Mouse (Mus musculus): ENCODE data around the gene Klhdc8b. TPM values are rescaled to one million over a fixed set of nuclear protein-coding genes. Genes with fewer than 3 reads are reported as not detected.
A peak's percentile ranks its signal among the peaks of the same experiment; 100 is the strongest.

Klhdc8b gene
- polyA plus RNA-seq, 1 experiment from 2014 or later: 9.1 TPM

DNA sequence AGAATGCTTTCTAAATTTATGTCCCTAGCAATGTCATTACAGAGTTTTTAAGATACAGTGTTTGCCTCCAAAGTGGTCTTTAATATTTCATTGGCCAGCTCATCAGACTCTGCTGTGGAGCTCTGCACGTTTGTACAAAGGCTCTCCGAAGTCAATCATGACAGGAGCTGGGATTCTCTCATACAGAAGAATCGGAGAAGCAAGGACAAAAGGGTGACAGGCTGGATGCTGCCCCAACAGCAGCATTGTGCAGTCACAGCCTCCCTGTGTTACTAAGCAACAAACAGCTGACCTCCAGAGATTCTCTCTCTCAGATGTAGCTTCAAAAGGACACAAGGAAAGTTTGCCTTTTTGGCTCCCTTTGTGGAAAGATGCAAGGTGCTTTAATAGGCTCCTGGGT is 25.2 kb downstream of the Klhdc8b start, which contains the start of gene BC048562:
BC048562 (plus strand) TSS at position 301 of the 400 bp plus-strand sequence.
- 72% methylated on average over 3 of the region's 3 CpGs for WGBS (ENCODE audit: insufficient replicate concordance)
- Histone ChIP-seq H3K4me1 (ENCODE audit: insufficient read depth) (0 out of 2 replicates have a peak, but pooled peaks cover 3% of the 10 kb centered on the region), H3K4me2 (ENCODE audit: low read depth, low read length) (no peak within 1 kb of the TSS), H3K27ac (ENCODE audit: low read depth) (no peak within 1 kb of the TSS), H3K9ac (replicated peaks) (no peak within 1 kb of the TSS), H3K36me3 (replicated peaks; ENCODE audit: insufficient read depth, low read length) (no peaks in the 10 kb centered on the region), H3K9me3 (ENCODE audit: low read length) (no peaks in the 10 kb centered on the region), H3K4me3 (ENCODE audit: low read depth, low read length) (no peak within 1 kb of the TSS), H3K27me3 (ENCODE audit: insufficient read depth, low read length) (no peaks in the 10 kb centered on the region)
- no peak for DNase-seq
- no peak for ATAC-seq
- TF ChIP-seq CTCF (IDR thresholded peaks at IDR 0.05; ENCODE audit: low read depth): no peak
- TF ChIP-seq EP300 (IDR thresholded peaks at IDR 0.05; ENCODE audit: low read depth): no peak

DNA sequence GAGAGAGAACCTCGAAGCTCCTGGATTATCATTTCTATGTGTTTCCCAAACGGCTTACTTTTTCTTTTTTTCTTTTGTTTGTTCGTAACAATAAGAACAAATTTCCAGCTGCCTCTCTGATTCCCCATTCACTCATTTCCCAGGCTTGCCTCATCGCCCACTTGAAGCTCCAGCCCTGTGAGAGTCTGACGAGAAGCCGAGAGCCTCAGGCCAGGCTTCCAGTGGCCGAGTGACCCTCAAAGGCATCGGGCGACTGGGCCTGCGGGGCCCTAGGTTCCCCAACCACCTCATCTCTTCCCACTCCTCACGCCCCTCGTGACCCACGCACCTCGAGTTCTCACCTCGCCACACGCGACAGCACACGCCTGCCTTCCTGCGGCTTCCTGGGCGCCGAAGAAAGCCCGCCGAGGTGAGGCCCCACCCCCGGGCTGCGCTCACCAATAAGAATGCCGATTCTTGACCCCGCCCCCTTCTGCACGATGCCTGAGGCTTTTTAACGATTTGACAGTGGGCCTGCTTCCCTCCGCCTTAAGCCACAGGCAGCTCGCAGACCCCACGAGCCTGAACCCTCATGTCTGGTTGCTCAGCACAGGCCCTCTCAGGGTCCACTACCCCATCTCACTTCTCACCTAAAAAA is 29.8 kb downstream of the Klhdc8b start:
- no peak for ATAC-seq
- Histone ChIP-seq H3K4me3 (ENCODE audit: low read depth, low read length) (no peak overlapping the region), H3K4me2 (ENCODE audit: low read depth, low read length) (peak overlapping the region; percentile 35; the same call in 1 of the 2 replicates), H3K9ac (replicated peaks) (no peak overlapping the region), H3K36me3 (replicated peaks; ENCODE audit: insufficient read depth, low read length) (no peaks in the 10 kb centered on the region), H3K27ac (ENCODE audit: low read depth) (no peak overlapping the region), H3K4me1 (ENCODE audit: insufficient read depth) (0 out of 2 replicates have a peak, but pooled peaks cover 3% of the 10 kb centered on the region), H3K27me3 (ENCODE audit: insufficient read depth, low read length) (no peaks in the 10 kb centered on the region), H3K9me3 (ENCODE audit: low read length) (no peaks in the 10 kb centered on the region)
- 55% methylated on average over 32 of the region's 32 CpGs for WGBS (ENCODE audit: insufficient replicate concordance)
- no peak for TF ChIP-seq EP300 (IDR thresholded peaks at IDR 0.05; ENCODE audit: low read depth)
- TF ChIP-seq CTCF (IDR thresholded peaks at IDR 0.05; ENCODE audit: low read depth): no peak
- peak; percentile 56 for DNase-seq

DNA sequence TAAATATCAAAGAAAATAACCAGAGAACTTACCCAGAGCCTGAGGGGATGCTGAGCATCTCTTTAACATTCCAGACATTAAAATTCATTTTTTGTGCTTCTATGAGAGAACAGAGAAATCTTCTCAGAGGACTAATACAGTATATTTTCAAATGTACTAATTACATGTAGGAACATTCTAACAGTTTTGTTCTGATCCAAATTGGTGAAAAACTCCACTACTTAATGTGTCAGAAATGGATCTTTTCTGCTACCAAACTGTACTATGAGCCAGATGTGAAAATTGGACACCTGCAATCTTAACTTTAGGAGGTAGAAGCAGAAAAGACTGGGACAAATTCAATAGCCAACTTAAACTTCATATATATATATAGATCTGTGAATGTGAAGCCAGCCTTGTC is 33.0 kb downstream of the Klhdc8b start, which contains the start of gene Ccdc36:
Ccdc36 (minus strand) TSS at position 101 of the 400 bp plus-strand sequence.
- Histone ChIP-seq H3K4me3 (ENCODE audit: low read depth, low read length) (no peak within 1 kb of the TSS), H3K36me3 (replicated peaks; ENCODE audit: insufficient read depth, low read length) (no peaks in the 10 kb centered on the region), H3K27me3 (ENCODE audit: insufficient read depth, low read length) (no peaks in the 10 kb centered on the region), H3K27ac (ENCODE audit: low read depth) (no peak within 1 kb of the TSS), H3K9ac (replicated peaks) (no peak within 1 kb of the TSS), H3K9me3 (ENCODE audit: low read length) (no peaks in the 10 kb centered on the region), H3K4me2 (ENCODE audit: low read depth, low read length) (no peak within 1 kb of the TSS), H3K4me1 (ENCODE audit: insufficient read depth) (0 out of 2 replicates have a peak, but pooled peaks cover 3% of the 10 kb centered on the region)
- DNase-seq: no peak
- ATAC-seq: no peak
- TF ChIP-seq CTCF (IDR thresholded peaks at IDR 0.05; ENCODE audit: low read depth) (no peak), EP300 (IDR thresholded peaks at IDR 0.05; ENCODE audit: low read depth) (no peak)

DNA sequence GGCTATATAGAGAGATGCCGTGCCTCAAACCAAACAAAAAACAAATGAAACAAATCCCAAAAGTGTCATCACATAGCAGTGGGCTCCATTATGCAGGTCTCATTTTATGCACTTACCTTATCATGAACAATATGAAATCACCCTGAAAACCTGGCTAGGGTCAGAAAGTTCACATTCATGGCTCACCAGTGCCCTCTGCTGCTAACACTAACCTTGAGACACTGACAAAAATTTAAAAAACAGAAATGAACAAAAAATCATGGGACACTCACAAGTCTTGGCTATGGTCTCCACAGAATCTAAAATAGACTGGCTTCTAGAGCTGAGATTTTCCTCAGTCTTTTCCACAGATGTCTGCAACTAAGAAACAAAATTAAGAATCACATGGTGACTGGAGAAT is 49.2 kb downstream of the Klhdc8b start:
- TF ChIP-seq EP300 (IDR thresholded peaks at IDR 0.05; ENCODE audit: low read depth): no peak
- TF ChIP-seq CTCF (IDR thresholded peaks at IDR 0.05; ENCODE audit: low read depth): peak; percentile 63
- 68% methylated on average over 1 of the region's 1 CpGs for WGBS (ENCODE audit: insufficient replicate concordance)
- Histone ChIP-seq H3K4me3 (ENCODE audit: low read depth, low read length) (no peak overlapping the region), H3K9me3 (ENCODE audit: low read length) (no peaks in the 10 kb centered on the region), H3K4me2 (ENCODE audit: low read depth, low read length) (no peak overlapping the region), H3K27me3 (ENCODE audit: insufficient read depth, low read length) (no peaks in the 10 kb centered on the region), H3K27ac (ENCODE audit: low read depth) (no peak overlapping the region), H3K4me1 (ENCODE audit: insufficient read depth) (no peaks in the 10 kb centered on the region), H3K36me3 (replicated peaks; ENCODE audit: insufficient read depth, low read length) (no peaks in the 10 kb centered on the region), H3K9ac (replicated peaks) (no peak overlapping the region)
- ATAC-seq: no peak
- no peak for DNase-seq

DNA sequence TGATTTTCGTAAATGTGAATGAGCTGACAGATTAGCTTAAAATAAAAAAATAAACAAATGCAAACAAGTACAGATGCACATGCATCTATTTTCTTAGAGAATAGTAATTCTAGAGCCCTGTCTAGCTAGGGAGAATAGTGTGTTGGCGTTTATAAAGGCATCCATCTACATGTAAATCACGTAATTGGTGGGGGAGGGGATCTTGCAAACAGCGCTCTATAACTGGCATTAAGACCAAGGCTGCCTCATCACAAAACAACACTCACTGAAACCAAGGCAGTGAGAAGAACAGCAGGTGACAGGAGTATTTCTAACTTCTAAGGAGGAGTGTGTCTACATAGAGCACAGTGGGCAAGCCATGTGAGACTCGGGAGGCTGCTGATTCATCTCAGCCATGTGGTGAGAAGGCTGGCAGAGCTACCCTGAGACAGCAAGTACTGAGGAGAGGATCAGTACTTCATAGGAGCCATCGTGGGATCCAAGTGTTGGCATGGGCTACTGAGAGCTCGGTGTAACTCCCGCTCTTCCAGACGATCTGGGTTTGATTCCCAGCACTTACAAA is 49.9 kb downstream of the Klhdc8b start:
- Histone ChIP-seq H3K36me3 (replicated peaks; ENCODE audit: insufficient read depth, low read length) (no peaks in the 10 kb centered on the region), H3K9me3 (ENCODE audit: low read length) (no peaks in the 10 kb centered on the region), H3K9ac (replicated peaks) (no peak overlapping the region), H3K4me2 (ENCODE audit: low read depth, low read length) (no peak overlapping the region), H3K27ac (ENCODE audit: low read depth) (no peak overlapping the region), H3K27me3 (ENCODE audit: insufficient read depth, low read length) (no peaks in the 10 kb centered on the region), H3K4me1 (ENCODE audit: insufficient read depth) (no peaks in the 10 kb centered on the region), H3K4me3 (ENCODE audit: low read depth, low read length) (no peak overlapping the region)
- TF ChIP-seq EP300 (IDR thresholded peaks at IDR 0.05; ENCODE audit: low read depth): no peak
- TF ChIP-seq CTCF (IDR thresholded peaks at IDR 0.05; ENCODE audit: low read depth): no peak
- no peak for ATAC-seq
- no peak for DNase-seq
- 79% methylated on average over 9 of the region's 9 CpGs for WGBS (ENCODE audit: insufficient replicate concordance)

DNA sequence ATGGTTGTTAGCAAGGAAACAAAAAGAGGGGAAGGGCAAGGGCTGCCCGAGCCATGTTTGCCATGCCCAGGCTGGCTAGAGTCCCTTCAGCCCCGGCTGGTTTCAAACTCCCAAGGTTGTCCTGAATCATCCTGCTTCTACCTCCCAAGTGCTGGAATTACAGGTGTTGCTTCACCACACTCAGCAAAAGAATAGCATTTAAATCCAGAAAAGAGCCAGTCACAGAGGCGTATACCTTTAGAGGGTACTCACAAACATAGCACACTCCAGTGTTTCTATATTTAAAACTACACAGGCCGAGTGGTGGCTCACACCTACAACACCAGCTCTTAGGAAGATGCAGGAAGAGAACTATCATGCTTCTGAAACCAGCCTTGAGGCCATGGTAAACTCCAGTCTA is 51.8 kb downstream of the Klhdc8b start:
- TF ChIP-seq CTCF (IDR thresholded peaks at IDR 0.05; ENCODE audit: low read depth) (no peak), EP300 (IDR thresholded peaks at IDR 0.05; ENCODE audit: low read depth) (no peak)
- no peaks in the 10 kb centered on the region; the same call in 1 of the 2 replicates for H3K4me1 ChIP-seq (ENCODE audit: insufficient read depth)
- no peaks in the 10 kb centered on the region for H3K36me3 ChIP-seq (replicated peaks; ENCODE audit: insufficient read depth, low read length)
- no peak overlapping the region for H3K4me3 ChIP-seq (ENCODE audit: low read depth, low read length)
- no peak overlapping the region for H3K27ac ChIP-seq (ENCODE audit: low read depth)
- no peak overlapping the region for H3K4me2 ChIP-seq (ENCODE audit: low read depth, low read length)
- no peaks in the 10 kb centered on the region for H3K27me3 ChIP-seq (ENCODE audit: insufficient read depth, low read length)
- H3K9ac ChIP-seq (replicated peaks): no peak overlapping the region
- no peak for ATAC-seq
- H3K9me3 ChIP-seq (ENCODE audit: low read length): no peaks in the 10 kb centered on the region
- 84% methylated on average over 4 of the region's 4 CpGs for WGBS (ENCODE audit: insufficient replicate concordance)
- no peak for DNase-seq
